Mouse (Mus musculus) layer of hippocampus, adult 9-11 months (tissue): ENCODE data around the gene Phf1.

Experiments used
- DNase-seq: peaks from one replicate; pipeline ENCODE4 v3.0.0; 2022

Gene Phf1

GRCm38 (mm10) chr17:26981050-26981449, 48.2 kb downstream of the Phf1 start:
- no peak for DNase-seq

- DNase-seq: no peak
Observed at GRCm38 (mm10) chr17:26983382-26983781, 50.5 kb downstream of the Phf1 start.

DNA sequence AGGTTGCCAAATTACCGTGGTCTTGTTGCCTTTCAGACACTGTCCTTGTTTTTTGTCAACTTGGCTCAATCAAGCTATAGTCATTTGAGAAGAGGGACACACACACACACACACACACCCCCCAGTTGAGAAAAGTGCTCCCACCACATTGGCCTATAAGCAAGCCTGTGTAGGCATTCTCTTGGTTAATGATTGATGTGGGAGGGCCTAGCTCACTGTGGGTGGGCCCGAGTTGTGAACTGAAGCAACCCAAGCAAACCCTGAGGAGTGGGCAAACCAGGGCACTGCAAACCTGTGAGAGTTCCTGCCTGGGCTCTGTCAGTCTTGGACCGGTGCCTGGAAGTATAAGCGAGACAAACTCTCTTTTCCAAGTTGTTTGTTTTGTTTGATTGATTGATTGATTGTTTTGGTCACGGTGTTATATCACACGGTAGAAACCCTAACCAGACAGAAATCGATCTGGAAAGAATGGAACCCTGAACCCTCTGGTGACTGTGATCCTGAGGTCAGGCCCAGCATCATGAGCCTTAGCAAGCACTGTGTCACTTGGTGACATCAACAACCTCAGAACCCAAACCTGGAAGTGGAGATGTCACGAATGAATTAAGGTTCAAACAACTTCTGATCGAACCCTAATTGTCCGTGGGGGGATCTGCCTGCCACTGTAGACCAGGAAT, 52.8 kb downstream of the Phf1 start:
- DNase-seq: no peak
